Mouse (Mus musculus) ES-E14 (cell line): ENCODE measurements at regions not wholly inside any gene's neighbourhood (a gene's known extent, or its start where the extent isn't known, plus 50 kb on each side); places are given as distances from the start of the nearest gene placed in this dataset.

Experiments used
- CHD2 ChIP-seq: IDR thresholded peaks from 2 replicates; pipeline ENCODE4 v1.6.1; 2014; ENCODE audit warnings: mild to moderate bottlenecking, low read depth, low read length, inconsistent platforms
- HCFC1 ChIP-seq: IDR thresholded peaks from 2 replicates; pipeline ENCODE4 v1.6.1; 2012; ENCODE audit warnings: low read length, inconsistent platforms, borderline replicate concordance; ENCODE audit not compliant: insufficient read depth
- ZNF384 ChIP-seq: IDR thresholded peaks from 2 replicates; pipeline ENCODE4 v1.6.1; 2012; ENCODE audit warnings: low read depth, low read length, inconsistent platforms

- no peak for TF ChIP-seq HCFC1
- TF ChIP-seq CHD2 = no peak
- no peak for TF ChIP-seq ZNF384
These were observed 118.8 kb upstream of the Cxcl12 start for GRCm38 (mm10) chr6:117049459-117050010.
